Mouse (Mus musculus) midbrain, postnatal 0 days (tissue): ENCODE results near the gene Sult4a1. TPM values are rescaled to one million over a fixed set of nuclear protein-coding genes. Genes with fewer than 3 reads are reported as not detected.

Experiments
- ATAC-seq: fragments of 200-750 bp; cut with Nextera tagmentation; 2 replicates; pipeline ENCODE4 v1.8.0; 2017; ENCODE audit warnings: moderate number of reproducible peaks, mild to moderate bottlenecking, moderate TSS enrichment, moderate library complexity; ENCODE audit not compliant: low FRiP score
- DNase-seq: peaks from one replicate; pipeline ENCODE4 v3.0.0-alpha.2; 2015; ENCODE audit warnings: low spot score
- H3K27ac ChIP-seq: fragments of 300-500 bp; sonication (generic); 2 replicates; pipeline ENCODE4 v1.5.1; 2014; ENCODE audit warnings: low read depth, mild to moderate bottlenecking, low read length, mixed read lengths
- H3K27me3 ChIP-seq: fragments of 300-500 bp; sonication (generic); 2 replicates; pipeline ENCODE4 v1.6.1; 2014; ENCODE audit warnings: low read length, control low read depth, mixed read lengths; ENCODE audit not compliant: insufficient read depth
- H3K36me3 ChIP-seq: fragments of 300-500 bp; sonication (generic); 2 replicates; pipeline ENCODE4 v1.6.1; 2014; ENCODE audit warnings: low read length, control low read depth, mixed read lengths; ENCODE audit not compliant: insufficient read depth
- H3K4me1 ChIP-seq: fragments of 300-500 bp; sonication (generic); 2 replicates; pipeline ENCODE4 v1.6.1; 2014; ENCODE audit warnings: mild to moderate bottlenecking, control low read depth, antibody characterized with exemption, low read length, mixed read lengths; ENCODE audit not compliant: insufficient read depth
- H3K4me2 ChIP-seq: fragments of 300-500 bp; sonication (generic); 2 replicates; pipeline ENCODE4 v1.6.1; 2014; ENCODE audit warnings: low read depth, mild to moderate bottlenecking, low read length, mixed read lengths; ENCODE audit not compliant: poor library complexity, severe bottlenecking
- H3K4me3 ChIP-seq: fragments of 300-500 bp; sonication (generic); 2 replicates; pipeline ENCODE4 v1.5.1; 2014; ENCODE audit warnings: low read depth, mild to moderate bottlenecking, low read length, moderate library complexity
- H3K9ac ChIP-seq: fragments of 300-500 bp; sonication (generic); replicated peaks from 2 replicates; pipeline ENCODE4 v1.6.1; 2014; ENCODE audit warnings: mild to moderate bottlenecking, low read length, moderate library complexity, mixed read lengths; ENCODE audit not compliant: poor library complexity, severe bottlenecking
- H3K9me3 ChIP-seq: fragments of 300-500 bp; sonication (generic); 2 replicates; pipeline ENCODE4 v1.6.1; 2016; ENCODE audit warnings: low read length, control low read depth
- CTCF ChIP-seq: IDR thresholded peaks from 2 replicates; pipeline ENCODE4 v1.5.1; 2016; ENCODE audit warnings: antibody characterized with exemption, mild to moderate bottlenecking
- WGBS: fragments of 180-500 bp; shearing (Covaris S2); extraction: QIAGEN DNeasy Blood & Tissue Kit; methylation state at CpG from one replicate; pipeline ENCODE4 v1.1.7; 2014; 5-methylcytosine and 5-hydroxymethylcytosine counted together
- polyA plus RNA-seq: library from polyadenylated mRNA; unstranded; fragments of >200 nt; fragmentation: Nextera tagmentation; extraction: Ambion mirVana; gene quantifications from 2 replicates; pipeline ENCODE4 v1.2.1, GENCODE M21; 2015
- total RNA-seq: library from RNA; depleted of rRNA; stranded (reverse); fragments of >200 nt; gene quantifications from 2 replicates; pipeline ENCODE4 v1.2.3, GENCODE M21; 2014

Sult4a1 gene
- total and polyA plus RNA-seq, 2 experiments from 2014 or later = 139 to 208 TPM

- no peak for ATAC-seq
- Histone ChIP-seq H3K4me1 (no peaks in the 10 kb centered on the region), H3K36me3 (no peaks in the 10 kb centered on the region), H3K9ac (no peak overlapping the region), H3K4me2 (no peak overlapping the region), H3K27ac (no peak overlapping the region), H3K27me3 (no peaks in the 10 kb centered on the region), H3K4me3 (no peak overlapping the region), H3K9me3 (no peaks in the 10 kb centered on the region)
- WGBS = 89% methylated on average over 5 of the region's 5 CpGs
- peak; percentile 66 for TF ChIP-seq CTCF
- DNase-seq = peak; percentile 21
These were observed 29.9 kb upstream of the Sult4a1 start for GRCm38 (mm10) chr15:84135472-84135871.

- H3K4me3 ChIP-seq = no peak overlapping the region
- no peaks in the 10 kb centered on the region for H3K27me3 ChIP-seq
- no peak overlapping the region for H3K9ac ChIP-seq
- no peak for ATAC-seq
- no peak overlapping the region for H3K4me2 ChIP-seq
- H3K4me1 ChIP-seq = no peaks in the 10 kb centered on the region
- no peak overlapping the region for H3K27ac ChIP-seq
- no peaks in the 10 kb centered on the region for H3K36me3 ChIP-seq
- DNase-seq = no peak
- 70% methylated on average over 4 of the region's 4 CpGs for WGBS
- no peak for TF ChIP-seq CTCF
- H3K9me3 ChIP-seq = no peaks in the 10 kb centered on the region
These were observed 27.9 kb upstream of the Sult4a1 start for GRCm38 (mm10) chr15:84133440-84133839.

- Histone ChIP-seq H3K9me3 (no peaks in the 10 kb centered on the region), H3K9ac (no peak overlapping the region), H3K27me3 (no peaks in the 10 kb centered on the region; the same call in 1 of the 2 replicates), H3K27ac (no peak overlapping the region), H3K4me3 (no peak overlapping the region), H3K4me1 (no peaks in the 10 kb centered on the region), H3K4me2 (no peak overlapping the region), H3K36me3 (no peaks in the 10 kb centered on the region)
- DNase-seq (no peak), ATAC-seq (no peak)
- TF ChIP-seq CTCF = no peak
- WGBS = 96% methylated on average over 7 of the region's 7 CpGs
These were observed 26.4 kb upstream of the Sult4a1 start for GRCm38 (mm10) chr15:84131971-84132370.

GRCm38 (mm10) chr15:84131096-84131786 is 25.7 kb upstream of the Sult4a1 start:
- DNase-seq (peak; percentile 62), ATAC-seq (no peak)
- H3K27me3 ChIP-seq = no peaks in the 10 kb centered on the region; the same call in 1 of the 2 replicates
- 61% methylated on average over 16 of the region's 16 CpGs for WGBS
- H3K4me2 ChIP-seq = no peak overlapping the region
- H3K4me1 ChIP-seq = no peaks in the 10 kb centered on the region
- no peaks in the 10 kb centered on the region for H3K9me3 ChIP-seq
- H3K27ac ChIP-seq = no peak overlapping the region
- no peak for TF ChIP-seq CTCF
- no peaks in the 10 kb centered on the region for H3K36me3 ChIP-seq
- H3K4me3 ChIP-seq = no peak overlapping the region
- H3K9ac ChIP-seq = no peak overlapping the region

GRCm38 (mm10) chr15:84126871-84127270 is 21.3 kb upstream of the Sult4a1 start:
- Histone ChIP-seq H3K27me3 (no peaks in the 10 kb centered on the region; the same call in 1 of the 2 replicates), H3K36me3 (no peaks in the 10 kb centered on the region), H3K4me3 (no peak overlapping the region), H3K27ac (no peak overlapping the region), H3K9me3 (no peaks in the 10 kb centered on the region), H3K4me2 (no peak overlapping the region), H3K9ac (no peak overlapping the region), H3K4me1 (no peaks in the 10 kb centered on the region)
- DNase-seq (no peak), ATAC-seq (no peak)
- 42% methylated on average over 5 of the region's 5 CpGs for WGBS
- TF ChIP-seq CTCF = peak; percentile 23

- no peak overlapping the region for H3K4me2 ChIP-seq
- H3K9me3 ChIP-seq = no peaks in the 10 kb centered on the region
- no peak overlapping the region for H3K4me3 ChIP-seq
- TF ChIP-seq CTCF = no peak
- H3K27me3 ChIP-seq = no peaks in the 10 kb centered on the region; the same call in 1 of the 2 replicates
- WGBS = 72% methylated on average over 4 of the region's 4 CpGs
- ATAC-seq (no peak), DNase-seq (no peak)
- no peak overlapping the region for H3K27ac ChIP-seq
- H3K4me1 ChIP-seq = no peaks in the 10 kb centered on the region
- H3K9ac ChIP-seq = no peak overlapping the region
- H3K36me3 ChIP-seq = no peaks in the 10 kb centered on the region
These were observed 20.9 kb upstream of the Sult4a1 start for GRCm38 (mm10) chr15:84126447-84126846.
